Mouse (Mus musculus) midbrain, embryonic 13.5 days (tissue): Measurements from ENCODE around the gene Rab17. TPM values are rescaled to one million over a fixed set of nuclear protein-coding genes. Genes with fewer than 3 reads are reported as not detected.

Source experiments
- ATAC-seq: fragments of 200-750 bp; cut with Nextera tagmentation; 2 replicates; pipeline ENCODE4 v1.8.0; 2017; ENCODE audit warnings: mild to moderate bottlenecking, moderate TSS enrichment, moderate library complexity
- H3K27ac ChIP-seq: fragments of 300-500 bp; sonication (generic); 2 replicates; pipeline ENCODE4 v1.5.1; 2015; ENCODE audit warnings: inconsistent platforms, mild to moderate bottlenecking, moderate library complexity
- H3K27me3 ChIP-seq: fragments of 300-500 bp; sonication (generic); 2 replicates; pipeline ENCODE4 v1.6.1; 2015; ENCODE audit warnings: mild to moderate bottlenecking, inconsistent platforms
- H3K36me3 ChIP-seq: fragments of 300-500 bp; sonication (generic); 2 replicates; pipeline ENCODE4 v1.6.1; 2015; ENCODE audit warnings: mild to moderate bottlenecking, inconsistent platforms
- H3K4me1 ChIP-seq: fragments of 300-500 bp; sonication (generic); replicated peaks from 2 replicates; pipeline ENCODE4 v1.6.1; 2015; ENCODE audit warnings: inconsistent platforms
- H3K4me2 ChIP-seq: fragments of 300-500 bp; sonication (generic); replicated peaks from 2 replicates; pipeline ENCODE4 v1.6.1; 2015; ENCODE audit warnings: moderate library complexity, mild to moderate bottlenecking, inconsistent platforms
- H3K4me3 ChIP-seq: fragments of 300-500 bp; sonication (generic); replicated peaks from 2 replicates; pipeline ENCODE4 v1.5.1; 2015; ENCODE audit warnings: mild to moderate bottlenecking, inconsistent platforms
- H3K9ac ChIP-seq: fragments of 300-500 bp; sonication (generic); replicated peaks from 2 replicates; pipeline ENCODE4 v1.6.1; 2015; ENCODE audit warnings: mild to moderate bottlenecking, inconsistent platforms
- H3K9me3 ChIP-seq: fragments of 300-500 bp; sonication (generic); 2 replicates; pipeline ENCODE4 v1.6.1; 2016; ENCODE audit warnings: mild to moderate bottlenecking, inconsistent platforms
- WGBS: fragments of 180-500 bp; shearing (Covaris S2); methylation state at CpG from one replicate; pipeline ENCODE4 v1.1.7; 2015; 5-methylcytosine and 5-hydroxymethylcytosine counted together
- polyA plus RNA-seq: library from polyadenylated mRNA; unstranded; fragments of >200 nt; fragmentation: Nextera tagmentation; extraction: Ambion mirVana; gene quantifications from 2 replicates; pipeline ENCODE4 v1.2.1, GENCODE M21; 2015

Gene Rab17
- polyA plus RNA-seq: 0.23 TPM in 1 of 2 replicates, not detected in the other

- no peak within 1 kb of the TSS for H3K9ac ChIP-seq
- H3K27ac ChIP-seq: no peak within 1 kb of the TSS
- 47% methylated on average over 9 of the region's 9 CpGs for WGBS
- ATAC-seq: no peak
- H3K4me1 ChIP-seq: peaks cover 14% of the 10 kb centered on the region
- H3K27me3 ChIP-seq: peaks cover 11% of the 10 kb centered on the region
- H3K36me3 ChIP-seq: no peaks in the 10 kb centered on the region
- no peak within 1 kb of the TSS for H3K4me3 ChIP-seq
- H3K4me2 ChIP-seq: no peak within 1 kb of the TSS
- H3K9me3 ChIP-seq: no peaks in the 10 kb centered on the region
These were observed at the start of gene Rab17 for GRCm38 (mm10) chr1:90969347-90969784. Rab17 (minus strand) TSS chr1:90969661.

GRCm38 (mm10) chr1:91017111-91017758 lies 47.8 kb upstream of the Rab17 start:
- Histone ChIP-seq H3K27ac (no peak overlapping the region), H3K9ac (no peak overlapping the region; the same call in 1 of the 2 replicates), H3K4me3 (no peak overlapping the region)

GRCm38 (mm10) chr1:91015571-91015970 lies 46.1 kb upstream of the Rab17 start:
- Histone ChIP-seq H3K27me3 (no peaks in the 10 kb centered on the region), H3K4me3 (no peak overlapping the region), H3K4me1 (peaks cover 20% of the 10 kb centered on the region), H3K9ac (no peak overlapping the region), H3K9me3 (0 out of 2 replicates have a peak, but pooled peaks cover under 1% of the 10 kb centered on the region), H3K4me2 (no peak overlapping the region), H3K36me3 (no peaks in the 10 kb centered on the region), H3K27ac (no peak overlapping the region)
- no peak for ATAC-seq
- 74% methylated on average over 7 of the region's 7 CpGs for WGBS

More at GRCm38 (mm10) chr1:91017111-91017758, 47.8 kb upstream of the Rab17 start:
- Histone ChIP-seq H3K4me2 (peak overlapping the region; percentile 12; the same call in 1 of the 2 replicates), H3K27me3 (no peaks in the 10 kb centered on the region), H3K4me1 (peaks cover 15% of the 10 kb centered on the region), H3K9me3 (0 out of 2 replicates have a peak, but pooled peaks cover 2% of the 10 kb centered on the region), H3K36me3 (no peaks in the 10 kb centered on the region)
- no peak for ATAC-seq
- 17% methylated on average over 20 of the region's 20 CpGs for WGBS

- peaks cover 20% of the 10 kb centered on the region for H3K4me1 ChIP-seq
- 83% methylated on average over 3 of the region's 3 CpGs for WGBS
- no peaks in the 10 kb centered on the region for H3K9me3 ChIP-seq
- H3K4me3 ChIP-seq: no peak overlapping the region
- no peaks in the 10 kb centered on the region for H3K36me3 ChIP-seq
- H3K4me2 ChIP-seq: no peak overlapping the region
- no peak overlapping the region for H3K9ac ChIP-seq
- no peak for ATAC-seq
- H3K27me3 ChIP-seq: no peaks in the 10 kb centered on the region
- no peak overlapping the region for H3K27ac ChIP-seq
These were observed 44.3 kb upstream of the Rab17 start for GRCm38 (mm10) chr1:91013803-91014202.

GRCm38 (mm10) chr1:91011336-91011735 lies 41.9 kb upstream of the Rab17 start:
- no peaks in the 10 kb centered on the region for H3K36me3 ChIP-seq
- ATAC-seq: no peak
- H3K4me1 ChIP-seq: peaks cover 10% of the 10 kb centered on the region
- H3K27ac ChIP-seq: no peak overlapping the region
- no peak overlapping the region for H3K4me3 ChIP-seq
- no peaks in the 10 kb centered on the region for H3K27me3 ChIP-seq
- no peak overlapping the region for H3K9ac ChIP-seq
- H3K9me3 ChIP-seq: no peaks in the 10 kb centered on the region
- whole genome bisulfite sequencing: 86% methylated on average over 3 of the region's 3 CpGs
- no peak overlapping the region for H3K4me2 ChIP-seq

- Histone ChIP-seq H3K27me3 (no peaks in the 10 kb centered on the region), H3K9ac (no peak overlapping the region), H3K27ac (no peak overlapping the region), H3K4me2 (no peak overlapping the region), H3K36me3 (no peaks in the 10 kb centered on the region), H3K4me3 (no peak overlapping the region), H3K9me3 (no peaks in the 10 kb centered on the region), H3K4me1 (peaks cover 10% of the 10 kb centered on the region)
- 94% methylated on average over 2 of the region's 2 CpGs for WGBS
- ATAC-seq: no peak
These were observed 41.3 kb upstream of the Rab17 start for GRCm38 (mm10) chr1:91010716-91011115.

- Histone ChIP-seq H3K9me3 (no peaks in the 10 kb centered on the region), H3K4me1 (peaks cover 10% of the 10 kb centered on the region), H3K9ac (no peak overlapping the region), H3K36me3 (no peaks in the 10 kb centered on the region), H3K27ac (no peak overlapping the region), H3K4me3 (no peak overlapping the region), H3K4me2 (no peak overlapping the region), H3K27me3 (no peaks in the 10 kb centered on the region)
- no peak for ATAC-seq
- 92% methylated on average over 7 of the region's 7 CpGs for WGBS
These were observed 40.8 kb upstream of the Rab17 start for GRCm38 (mm10) chr1:91010216-91010615.

GRCm38 (mm10) chr1:91009266-91009665 lies 39.8 kb upstream of the Rab17 start:
- WGBS: 95% methylated on average over 6 of the region's 6 CpGs
- Histone ChIP-seq H3K9ac (no peak overlapping the region), H3K27ac (no peak overlapping the region), H3K4me2 (no peak overlapping the region), H3K4me1 (peaks cover 10% of the 10 kb centered on the region), H3K9me3 (no peaks in the 10 kb centered on the region), H3K27me3 (no peaks in the 10 kb centered on the region), H3K36me3 (no peaks in the 10 kb centered on the region), H3K4me3 (no peak overlapping the region)
- no peak for ATAC-seq

- H3K4me3 ChIP-seq: no peak overlapping the region
- peaks cover 7% of the 10 kb centered on the region for H3K4me1 ChIP-seq
- 95% methylated on average over 9 of the region's 9 CpGs for WGBS
- H3K36me3 ChIP-seq: no peaks in the 10 kb centered on the region
- no peak overlapping the region for H3K9ac ChIP-seq
- no peaks in the 10 kb centered on the region for H3K27me3 ChIP-seq
- no peak overlapping the region for H3K4me2 ChIP-seq
- ATAC-seq: no peak
- H3K27ac ChIP-seq: no peak overlapping the region
- no peaks in the 10 kb centered on the region for H3K9me3 ChIP-seq
These were observed 39.3 kb upstream of the Rab17 start for GRCm38 (mm10) chr1:91008746-91009145.

- H3K9me3 ChIP-seq: no peaks in the 10 kb centered on the region
- peaks cover 7% of the 10 kb centered on the region for H3K4me1 ChIP-seq
- H3K4me3 ChIP-seq: no peak overlapping the region
- no peak overlapping the region for H3K9ac ChIP-seq
- no peaks in the 10 kb centered on the region for H3K36me3 ChIP-seq
- no peak for ATAC-seq
- no peaks in the 10 kb centered on the region for H3K27me3 ChIP-seq
- no peak overlapping the region for H3K27ac ChIP-seq
- H3K4me2 ChIP-seq: no peak overlapping the region
- whole genome bisulfite sequencing: 93% methylated on average over 14 of the region's 14 CpGs
These were observed 38.8 kb upstream of the Rab17 start for GRCm38 (mm10) chr1:91008147-91008682.

- Histone ChIP-seq H3K36me3 (no peaks in the 10 kb centered on the region), H3K27ac (no peak overlapping the region), H3K4me3 (no peak overlapping the region), H3K27me3 (no peaks in the 10 kb centered on the region), H3K4me1 (no peaks in the 10 kb centered on the region), H3K9ac (no peak overlapping the region), H3K9me3 (no peaks in the 10 kb centered on the region), H3K4me2 (no peak overlapping the region)
- ATAC-seq: no peak
- 91% methylated on average over 9 of the region's 9 CpGs for WGBS
These were observed 37.2 kb upstream of the Rab17 start for GRCm38 (mm10) chr1:91006708-91007107.

GRCm38 (mm10) chr1:91006037-91006436 lies 36.6 kb upstream of the Rab17 start:
- Histone ChIP-seq H3K9ac (no peak overlapping the region), H3K4me2 (no peak overlapping the region), H3K9me3 (no peaks in the 10 kb centered on the region), H3K4me1 (0 out of 2 replicates have a peak, but pooled peaks cover 2% of the 10 kb centered on the region), H3K4me3 (no peak overlapping the region), H3K36me3 (no peaks in the 10 kb centered on the region), H3K27me3 (no peaks in the 10 kb centered on the region), H3K27ac (no peak overlapping the region)
- 98% methylated on average over 5 of the region's 5 CpGs for WGBS
- no peak for ATAC-seq
